Mouse (Mus musculus) bone marrow, adult 2 months (tissue): ENCODE results near the gene Pcsk5. TPM values are rescaled to one million over a fixed set of nuclear protein-coding genes. Genes with fewer than 3 reads are reported as not detected.

Experiments
- H3K27ac ChIP-seq: fragments of 200-500 bp; 2 replicates; pipeline ENCODE4 v1.5.1; 2012; ENCODE audit warnings: low read depth, mild to moderate bottlenecking, control low read depth, inconsistent platforms, low read length; ENCODE audit not compliant: control insufficient read depth, poor library complexity, insufficient read depth
- H3K4me1 ChIP-seq: fragments of 200-500 bp; 2 replicates; pipeline ENCODE4 v1.6.1; 2011; ENCODE audit warnings: low read length; ENCODE audit not compliant: control insufficient read depth, insufficient read depth
- H3K4me3 ChIP-seq: fragments of 200-500 bp; replicated peaks from 2 replicates; pipeline ENCODE3; 2011; ENCODE audit warnings: mild to moderate bottlenecking, low read depth, low read length, control low read depth; ENCODE audit not compliant: control insufficient read depth
- CTCF ChIP-seq: fragments of 200-500 bp; IDR thresholded peaks from 2 replicates; pipeline ENCODE4 v1.5.1; 2011; ENCODE audit warnings: low read length, control low read depth; ENCODE audit not compliant: control insufficient read depth, insufficient read depth
- POLR2A ChIP-seq: fragments of 200-500 bp; IDR thresholded peaks from 2 replicates; pipeline ENCODE4 v1.6.1; 2011; ENCODE audit warnings: low read depth, mild to moderate bottlenecking, control low read depth, low read length, borderline replicate concordance; ENCODE audit not compliant: control insufficient read depth
- WGBS: fragments of 180-500 bp; shearing (Covaris S2); methylation state at CpG from one replicate; pipeline ENCODE4 v1.1.7; 2018; 5-methylcytosine and 5-hydroxymethylcytosine counted together
- polyA plus RNA-seq: library from polyadenylated mRNA; stranded (reverse); fragments of >200 nt; gene quantifications from 2 replicates; pipeline ENCODE4 v1.2.4, GENCODE M21; 2011; ENCODE audit warnings: low replicate concordance; ENCODE audit not compliant: missing spikeins, insufficient read depth, insufficient read length

Gene Pcsk5
- 0.43 and 0.90 TPM in 2 replicates for polyA plus RNA-seq

DNA sequence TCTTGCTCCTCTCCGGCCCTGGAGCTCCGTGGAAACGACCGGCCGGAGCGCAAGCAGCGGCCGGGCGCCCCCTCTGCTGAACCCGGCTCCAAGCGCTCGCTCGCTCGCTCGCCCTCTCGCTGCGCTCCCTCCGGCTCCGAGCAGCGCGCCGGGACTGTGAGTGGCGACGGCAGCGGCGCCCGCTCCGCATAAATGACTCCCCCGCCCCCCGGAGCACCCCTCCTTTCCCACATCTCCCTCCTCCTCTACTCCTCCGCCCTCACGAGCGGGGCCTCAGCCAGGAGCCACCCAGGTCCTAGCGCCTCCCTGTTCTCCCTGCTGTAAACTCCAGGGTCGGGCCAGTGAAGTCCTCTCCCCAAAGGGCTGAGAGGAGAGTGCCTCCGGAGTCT, at the start of gene Pcsk5:
Gene Pcsk5, minus strand, starts transcription at position 162 of the 389 bp plus-strand sequence.
- WGBS: 1% methylated on average over 36 of the region's 36 CpGs
- Histone ChIP-seq H3K27ac (no peak within 1 kb of the TSS), H3K4me3 (no peak within 1 kb of the TSS), H3K4me1 (no peaks in the 10 kb centered on the region)
- TF ChIP-seq CTCF (no peak), POLR2A (no peak)

DNA sequence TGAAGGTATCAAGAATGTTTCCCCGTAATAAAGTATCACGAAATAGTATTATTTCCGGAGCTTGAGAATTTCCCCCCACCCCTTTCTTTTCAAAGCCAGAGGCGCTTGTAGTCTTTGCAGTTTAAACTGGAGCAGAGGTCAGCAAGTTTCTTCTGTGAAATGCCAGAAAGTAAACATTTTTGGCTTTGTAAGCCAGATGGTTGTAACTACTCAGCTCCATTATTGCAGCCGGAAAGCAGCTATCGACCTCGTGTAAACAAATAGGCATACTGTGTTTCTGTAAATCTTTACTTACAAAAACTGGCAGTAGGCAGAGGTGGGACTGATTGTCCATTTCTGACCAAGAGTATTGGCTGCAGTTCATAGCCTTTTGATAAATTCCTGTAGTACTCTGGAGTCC, 38.4 kb upstream of the Pcsk5 start:
- no peak for TF ChIP-seq CTCF
- no peak for TF ChIP-seq POLR2A
- Histone ChIP-seq H3K27ac (no peak overlapping the region), H3K4me3 (no peak overlapping the region), H3K4me1 (no peaks in the 10 kb centered on the region)
- WGBS: 74% methylated on average over 7 of the region's 7 CpGs

DNA sequence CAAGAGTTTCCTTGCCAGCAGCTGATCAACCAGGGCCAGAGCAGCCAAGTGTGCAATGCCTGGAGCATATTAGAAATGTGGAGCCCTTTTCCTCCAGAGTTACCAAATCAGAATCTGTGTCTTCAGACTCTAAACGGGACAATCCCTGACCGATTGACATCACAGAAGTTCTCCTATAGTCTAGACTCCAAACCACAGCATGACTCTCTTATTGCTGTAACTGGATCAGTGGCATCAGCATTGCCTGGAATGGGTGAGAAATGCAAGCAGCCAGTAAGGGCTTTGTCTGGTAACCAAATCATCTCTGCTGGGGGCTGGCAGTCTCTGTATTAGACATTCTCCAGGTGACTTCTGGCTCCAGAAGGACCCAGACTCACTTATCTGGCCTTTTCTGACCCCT, 37.0 kb upstream of the Pcsk5 start:
- Histone ChIP-seq H3K4me3 (no peak overlapping the region), H3K4me1 (no peaks in the 10 kb centered on the region), H3K27ac (no peak overlapping the region)
- WGBS: 70% methylated on average over 2 of the region's 2 CpGs
- TF ChIP-seq POLR2A: no peak
- no peak for TF ChIP-seq CTCF

DNA sequence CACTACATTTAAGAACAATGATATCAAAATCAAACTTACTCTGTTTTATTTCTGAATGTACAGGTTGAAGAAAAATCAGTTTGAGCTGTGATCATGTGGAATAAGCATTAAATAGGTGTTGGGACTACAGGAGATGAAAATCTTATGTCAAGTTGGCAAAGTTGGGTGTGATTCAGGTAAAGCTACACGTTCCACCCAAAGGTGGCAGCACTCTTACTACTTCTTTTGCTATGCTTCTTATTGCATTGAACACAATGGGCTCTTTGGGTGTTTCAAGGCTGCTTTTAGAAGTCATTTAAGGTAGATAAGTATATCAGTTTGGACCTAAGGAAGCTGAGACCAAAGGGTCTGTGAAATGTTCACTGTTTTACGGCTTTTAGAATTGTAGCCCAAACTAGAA, 36.3 kb upstream of the Pcsk5 start:
- Histone ChIP-seq H3K27ac (no peak overlapping the region), H3K4me1 (no peaks in the 10 kb centered on the region), H3K4me3 (no peak overlapping the region)
- WGBS: 56% methylated on average over 2 of the region's 2 CpGs
- TF ChIP-seq CTCF: no peak
- TF ChIP-seq POLR2A: no peak

DNA sequence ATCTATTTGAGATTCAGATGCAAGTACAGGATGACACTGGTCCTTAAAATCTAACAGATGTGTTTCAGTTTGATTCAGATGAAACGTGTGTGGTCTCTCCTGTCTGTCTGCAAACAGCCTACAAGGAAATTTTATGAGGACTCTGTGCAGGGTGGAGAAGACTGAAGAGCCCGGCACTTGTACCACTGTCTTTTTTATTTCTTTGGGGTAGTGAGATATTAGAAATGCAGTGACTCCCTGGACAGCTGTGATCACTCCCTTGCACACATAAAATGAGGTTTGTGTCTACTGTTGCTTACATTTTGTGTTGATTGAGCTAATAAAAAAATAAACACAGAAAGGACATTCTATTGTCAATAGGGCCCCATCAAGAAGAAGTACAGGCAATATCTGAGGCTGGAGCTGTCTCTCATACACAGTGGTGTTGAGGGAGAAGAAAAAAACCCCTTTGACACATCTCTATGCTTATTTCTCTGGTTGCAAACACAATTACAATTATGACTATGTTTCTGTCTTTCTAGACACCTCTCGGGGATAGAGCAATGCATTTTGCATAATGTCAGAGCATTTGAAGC, 29.0 kb upstream of the Pcsk5 start:
- H3K4me1 ChIP-seq: no peaks in the 10 kb centered on the region
- WGBS: 63% methylated on average over 3 of the region's 3 CpGs
- TF ChIP-seq CTCF: no peak
- TF ChIP-seq POLR2A: no peak

DNA sequence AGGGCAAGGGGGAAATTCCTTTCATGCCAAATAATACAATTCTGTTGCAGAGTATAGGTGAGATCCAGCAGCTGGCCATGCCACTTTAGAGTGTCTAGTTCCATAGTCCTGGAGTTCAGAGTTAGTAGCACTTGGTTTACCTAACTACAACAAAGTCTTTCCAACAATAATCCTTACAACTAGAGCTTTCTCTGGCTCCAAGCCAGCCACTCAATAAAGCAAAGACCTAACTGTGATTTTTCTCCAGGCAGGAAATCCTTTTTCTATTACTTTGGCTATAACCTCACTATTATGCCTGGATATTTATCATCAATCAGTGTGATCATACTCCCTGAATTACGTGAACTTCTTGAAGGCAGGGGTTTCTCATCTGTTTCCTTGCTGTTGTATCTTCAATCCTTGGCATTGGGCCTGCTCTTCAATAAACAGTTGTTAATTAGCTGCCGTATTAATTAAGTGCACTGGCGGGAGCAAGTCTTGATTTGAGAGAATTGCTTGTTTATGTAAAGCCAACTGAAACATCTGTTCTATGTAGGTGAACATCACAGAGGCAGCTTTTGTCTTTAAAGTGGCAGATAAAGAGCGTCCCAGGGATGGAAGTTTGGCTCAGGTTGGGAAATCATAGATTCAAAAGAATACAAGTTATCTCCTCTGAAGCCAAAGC, 23.1 kb upstream of the Pcsk5 start:
- Histone ChIP-seq H3K4me1 (no peaks in the 10 kb centered on the region), H3K27ac (no peak overlapping the region), H3K4me3 (no peak overlapping the region)
- 75% methylated on average over 4 of the region's 4 CpGs for WGBS
- no peak for TF ChIP-seq POLR2A
- no peak for TF ChIP-seq CTCF

More for the DNA sequence above, 29.0 kb upstream of the Pcsk5 start:
- H3K4me3 ChIP-seq: no peak overlapping the region
- H3K27ac ChIP-seq: no peak overlapping the region

DNA sequence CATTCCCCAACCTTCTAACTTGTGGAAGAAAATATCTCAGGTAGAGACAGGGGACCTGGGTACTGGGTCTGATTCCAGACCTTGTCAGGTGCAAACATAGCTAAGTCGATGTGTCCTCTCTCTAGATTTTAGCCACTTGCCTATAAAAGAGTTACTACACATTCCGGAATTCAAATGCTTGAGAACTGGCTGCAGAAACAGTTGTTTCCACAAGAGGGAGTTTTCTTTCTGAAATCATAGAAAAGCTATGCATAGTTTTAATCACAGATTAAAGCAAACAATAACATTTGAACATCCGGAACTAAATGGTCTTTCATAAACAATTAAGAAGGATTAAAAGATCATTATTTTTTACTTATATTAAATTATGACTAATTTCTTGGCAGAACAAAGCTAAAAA, 19.3 kb upstream of the Pcsk5 start:
- no peak overlapping the region for H3K4me3 ChIP-seq
- no peak overlapping the region for H3K27ac ChIP-seq
- no peak for TF ChIP-seq CTCF
- TF ChIP-seq POLR2A: no peak
- no peaks in the 10 kb centered on the region for H3K4me1 ChIP-seq
- 48% methylated on average over 3 of the region's 3 CpGs for WGBS

DNA sequence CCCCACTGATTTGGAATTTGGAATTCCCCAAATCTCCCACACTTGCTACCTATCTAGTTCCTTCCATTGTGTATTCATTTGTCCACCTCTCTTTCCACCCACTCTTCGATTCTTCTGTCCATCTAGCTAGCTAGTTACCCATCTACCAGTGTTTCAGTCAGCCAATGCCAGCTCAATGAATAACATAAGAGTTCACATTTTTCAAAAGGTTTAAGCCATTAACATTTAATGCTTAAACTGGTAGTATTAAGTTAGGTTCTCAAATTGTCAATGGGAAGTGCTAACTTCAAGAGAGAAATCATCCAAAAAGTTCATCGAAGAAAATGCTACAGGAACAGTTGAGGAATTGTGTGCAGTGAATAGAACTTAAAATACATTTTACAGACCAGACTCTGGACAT, 11.0 kb upstream of the Pcsk5 start:
- H3K4me3 ChIP-seq: no peak overlapping the region
- H3K4me1 ChIP-seq: no peaks in the 10 kb centered on the region
- no peak overlapping the region for H3K27ac ChIP-seq
- 73% methylated on average over 2 of the region's 2 CpGs for WGBS
- TF ChIP-seq CTCF (no peak), POLR2A (no peak)
